Mouse (Mus musculus) fibroblast of lung, adult 2 months (primary cell): ENCODE results near the gene Chst12.
"Not testable (repeated sequence)": the region's sequence is repeated elsewhere in the genome, so short reads cannot be mapped to it uniquely, and the experiment has no call there.

Experiments used
- DNase-seq: peaks from one replicate; pipeline ENCODE4 v3.0.0-alpha.2; 2011; ENCODE audit warnings: low read depth

The Chst12 gene

DNA sequence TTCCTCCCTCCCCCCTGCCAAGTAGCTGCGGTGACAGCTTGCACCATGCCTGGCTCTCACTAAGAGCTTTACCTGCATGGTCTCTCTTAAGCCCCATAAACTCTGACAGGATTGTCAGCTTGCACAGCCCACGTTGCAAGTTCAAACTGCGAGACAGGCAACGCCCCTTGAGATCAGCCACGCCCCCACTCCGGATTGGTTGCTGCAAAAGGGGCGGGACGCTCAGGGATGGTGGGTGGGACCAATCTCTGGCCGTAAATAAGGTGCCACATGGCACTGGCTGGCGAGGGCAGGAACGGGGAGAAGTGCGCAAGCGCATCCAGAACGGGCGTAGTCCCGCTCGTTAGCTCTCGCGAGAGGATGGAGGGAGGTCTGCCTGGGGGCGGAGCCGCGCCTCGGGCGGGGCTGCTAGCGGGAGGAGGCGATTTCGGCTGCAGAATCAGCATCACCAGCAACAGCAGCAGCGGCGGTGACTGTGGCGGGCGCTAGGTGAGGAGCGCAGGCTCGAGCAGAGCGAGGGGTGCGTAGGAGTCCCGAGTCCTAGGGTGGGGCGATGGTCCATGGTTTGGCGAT lies at the start of gene Chst12:
TSS of gene Chst12 (plus strand) at position 343 of the 573 bp plus-strand sequence.
- peak; percentile 99 for DNase-seq

DNA sequence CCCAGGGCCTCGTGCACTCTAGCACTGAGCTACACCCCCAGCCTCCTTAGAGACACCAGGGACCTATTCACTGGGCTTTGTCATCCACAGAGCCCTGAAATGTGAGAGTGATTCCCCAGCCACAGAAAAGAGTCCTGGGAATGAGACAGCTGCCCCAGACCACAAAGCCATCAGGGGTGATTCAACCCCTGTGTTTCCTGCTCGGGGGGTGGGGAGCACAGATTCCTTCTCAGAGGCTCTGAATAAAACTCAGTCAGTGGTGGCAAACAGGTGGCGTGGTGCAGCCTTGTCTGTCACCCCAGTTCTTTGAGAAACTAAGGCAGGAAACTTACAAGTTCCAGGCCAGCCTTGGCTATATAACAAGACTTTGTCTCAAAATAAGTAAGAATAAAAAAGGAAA lies 43.9 kb upstream of the Chst12 start:
- DNase-seq, result no peak

DNA sequence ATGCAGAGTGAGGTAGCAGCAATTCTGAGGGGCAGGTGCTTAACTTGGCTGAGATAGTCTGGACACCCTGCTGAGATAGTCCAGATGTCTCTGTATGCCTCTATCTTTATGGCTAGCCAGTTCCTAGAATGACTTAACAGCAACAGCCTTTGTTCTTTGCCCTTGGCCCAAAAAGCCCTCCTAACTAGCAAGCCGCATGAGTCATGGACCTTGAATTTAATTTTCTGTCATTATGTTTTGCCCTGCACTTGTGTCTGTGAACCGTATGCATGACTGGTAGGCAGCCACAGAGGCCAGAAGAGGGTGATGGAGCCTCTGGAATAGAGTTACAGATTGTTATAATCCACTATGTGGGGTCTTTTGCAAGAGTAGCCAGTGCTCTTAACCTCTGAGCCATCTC lies 42.2 kb upstream of the Chst12 start:
- not testable (repeated sequence) for DNase-seq

DNA sequence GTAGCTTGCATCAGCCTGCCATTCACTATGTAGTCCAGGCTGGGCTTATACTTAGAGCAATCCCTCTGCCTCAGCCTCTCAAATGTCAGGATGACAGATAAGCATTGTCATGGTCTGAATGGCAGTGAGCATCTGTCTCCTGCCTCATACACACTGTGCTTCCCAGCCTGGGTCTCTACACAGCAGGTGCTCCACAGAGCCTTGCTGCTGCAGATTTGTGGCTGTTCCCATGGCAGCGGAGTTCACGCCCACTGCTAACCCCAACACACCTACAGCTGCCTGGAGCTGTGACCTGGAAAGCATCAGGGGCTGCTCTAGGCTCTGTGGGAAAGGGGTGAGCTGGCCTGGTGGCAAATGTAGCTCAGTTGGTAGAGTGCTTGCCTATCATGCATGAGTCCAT lies 40.4 kb upstream of the Chst12 start:
- DNase-seq, result no peak

DNA sequence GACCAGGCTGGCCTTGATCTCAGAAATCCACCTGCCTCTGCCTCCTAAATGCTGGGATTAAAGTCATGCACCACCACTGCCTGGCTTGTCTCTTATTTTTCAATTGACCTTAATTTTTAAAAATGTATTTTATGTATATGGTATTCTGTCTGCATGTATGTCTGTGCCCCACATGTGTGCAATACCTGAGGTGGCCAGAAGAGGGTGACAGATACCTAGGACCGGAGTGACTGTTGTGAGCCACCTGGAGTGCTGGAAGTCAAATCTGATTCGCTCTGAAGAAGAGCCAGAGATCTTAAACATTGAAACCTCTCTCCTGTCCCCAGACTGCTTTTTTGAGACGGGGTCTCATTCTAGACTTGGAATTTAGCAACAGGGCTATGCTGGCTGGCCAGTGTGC lies 33.0 kb upstream of the Chst12 start:
- no peak for DNase-seq

DNA sequence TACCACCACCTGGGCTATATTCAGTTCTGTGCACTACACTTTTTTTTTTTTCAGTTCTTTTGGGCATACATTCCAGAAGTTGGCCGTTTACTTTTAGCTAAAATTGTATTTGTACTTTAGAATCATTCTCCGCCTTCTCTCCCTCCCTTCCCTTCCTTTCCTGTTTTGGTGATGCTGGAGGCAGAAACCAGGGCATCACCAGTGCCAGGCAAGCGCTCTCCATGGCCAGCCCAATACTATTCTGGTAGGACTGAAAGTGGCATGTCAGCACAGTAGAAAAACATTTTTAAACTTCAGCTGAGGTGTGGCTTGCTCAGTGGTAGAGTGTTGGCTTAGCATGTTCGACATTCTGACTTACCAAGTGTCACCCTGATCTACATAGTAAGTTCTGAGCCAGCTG lies 23.9 kb upstream of the Chst12 start:
- no peak for DNase-seq

DNA sequence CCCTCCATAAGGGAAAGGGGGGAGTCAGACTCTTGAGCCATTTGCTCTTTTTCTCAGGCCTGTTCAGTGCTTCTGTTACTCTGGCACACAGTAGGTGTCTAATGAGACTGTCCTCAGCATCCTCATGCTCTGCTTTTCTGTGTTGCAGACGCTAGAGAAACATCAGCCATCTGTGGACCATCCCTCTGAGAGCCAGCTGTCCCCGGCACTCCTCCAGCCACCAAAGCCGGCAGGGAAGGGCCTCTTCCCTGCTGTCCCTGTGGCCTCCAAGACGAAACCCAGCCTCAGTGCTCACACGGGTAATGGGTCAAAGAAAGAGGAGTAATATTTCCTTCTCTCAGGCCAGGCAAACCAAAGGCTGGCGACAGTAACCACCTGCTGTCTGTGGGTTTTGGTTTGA lies 14.2 kb upstream of the Chst12 start:
- DNase-seq, result no peak

DNA sequence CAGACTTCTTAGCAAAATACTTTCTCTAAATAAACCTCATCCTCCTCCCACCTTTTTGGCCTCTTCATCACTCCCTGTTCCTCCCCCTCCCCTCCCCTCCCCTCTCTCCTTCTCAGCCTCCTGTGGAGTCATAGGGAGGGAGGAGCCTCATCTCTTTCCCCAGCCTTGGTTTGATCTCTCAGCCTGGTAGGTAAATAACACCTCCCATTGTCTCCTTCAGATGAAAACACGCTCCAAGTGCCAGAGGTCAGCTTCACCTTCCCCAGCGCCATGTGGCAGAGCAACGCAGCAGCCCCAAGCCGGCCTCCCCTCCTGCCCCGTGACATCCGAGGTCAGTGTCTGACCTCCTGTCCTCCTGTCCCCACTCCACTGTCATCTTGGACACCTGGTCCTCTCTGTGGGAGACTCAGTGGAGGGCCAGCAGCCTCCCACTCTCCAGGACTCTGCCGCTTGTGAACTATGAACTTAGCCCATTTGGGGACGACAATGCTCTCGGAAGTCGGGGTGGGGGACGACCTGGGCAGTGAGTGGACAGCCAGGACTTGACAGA lies 12.6 kb upstream of the Chst12 start:
- DNase-seq, result no peak

DNA sequence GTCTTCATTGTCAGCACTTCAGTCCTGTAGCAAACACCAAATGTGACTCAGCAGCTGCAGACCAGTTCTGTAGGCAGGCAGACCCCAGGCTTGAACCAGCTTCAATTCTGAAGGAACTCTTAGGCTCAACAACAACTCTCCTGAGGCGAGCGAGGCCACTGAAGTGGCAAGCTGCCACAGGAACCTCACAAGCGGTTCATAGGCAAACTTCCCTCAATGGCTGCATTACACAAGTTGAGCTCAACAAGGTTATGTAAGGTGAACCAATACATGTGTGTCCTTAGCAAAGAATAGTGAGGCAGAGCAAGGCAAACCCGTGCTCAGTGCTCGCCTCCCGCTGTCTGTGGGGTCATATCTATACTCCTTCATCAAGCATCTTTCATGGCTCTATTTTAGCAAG lies 7.2 kb upstream of the Chst12 start:
- DNase-seq, result no peak

DNA sequence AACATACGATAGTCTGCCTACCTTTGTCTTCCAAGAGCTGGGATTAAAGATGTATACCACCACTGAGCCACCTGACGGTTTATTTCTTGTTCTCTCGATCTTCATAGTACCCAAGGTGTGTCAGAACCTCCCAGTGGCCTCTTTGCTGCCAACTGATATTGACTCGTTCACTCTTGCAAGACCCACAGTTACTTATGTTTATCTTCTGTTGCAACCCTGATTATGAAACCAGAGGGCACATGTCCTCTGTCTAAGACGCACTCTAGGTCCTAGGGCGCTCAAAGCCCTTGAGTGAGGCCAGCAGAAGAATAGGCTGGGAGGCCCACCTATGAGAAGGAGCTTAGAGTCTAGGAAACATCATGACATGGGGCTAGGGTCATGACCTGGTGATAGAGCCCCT lies 4.6 kb upstream of the Chst12 start:
- no peak for DNase-seq

DNA sequence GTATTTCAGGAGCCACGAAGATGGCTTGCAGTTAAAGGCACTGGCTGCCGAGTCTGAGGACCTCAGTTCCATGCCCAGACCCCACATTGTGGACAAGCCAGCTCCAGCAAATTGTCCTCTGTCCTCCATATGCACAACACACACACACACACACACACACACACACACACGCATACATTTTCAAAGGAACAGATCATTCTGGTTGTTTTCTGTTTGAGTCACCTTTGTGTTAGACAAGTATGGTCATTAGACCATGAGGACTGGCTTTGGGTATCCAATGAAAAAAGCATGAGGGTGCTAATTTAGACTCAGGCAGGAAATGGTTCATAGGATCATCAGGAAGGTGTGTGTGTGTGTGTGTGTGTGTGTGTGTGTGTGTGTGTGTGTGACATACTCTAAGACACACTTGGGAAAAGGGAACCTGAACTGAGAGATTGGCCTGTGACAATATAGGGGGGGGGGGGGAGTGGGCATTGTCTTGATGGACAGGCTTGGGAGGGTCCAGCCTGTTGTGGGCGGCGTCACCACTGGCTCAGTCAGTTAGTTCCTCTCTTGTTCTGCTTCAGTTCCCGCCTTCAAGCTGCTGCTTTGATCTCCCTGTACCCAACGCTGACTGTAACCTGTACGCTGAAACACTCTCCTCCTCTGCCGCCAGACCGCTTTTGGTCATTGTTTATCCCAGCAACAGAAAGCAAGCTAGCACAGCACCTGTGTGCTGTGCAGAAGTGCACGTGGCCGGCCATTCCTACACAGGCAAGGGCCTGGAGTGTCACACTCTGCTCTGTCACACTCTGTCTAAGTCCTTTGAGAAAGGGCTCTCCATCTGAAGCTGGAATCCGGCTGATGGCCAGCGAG lies 3.1 kb upstream of the Chst12 start:
- DNase-seq, result no peak

DNA sequence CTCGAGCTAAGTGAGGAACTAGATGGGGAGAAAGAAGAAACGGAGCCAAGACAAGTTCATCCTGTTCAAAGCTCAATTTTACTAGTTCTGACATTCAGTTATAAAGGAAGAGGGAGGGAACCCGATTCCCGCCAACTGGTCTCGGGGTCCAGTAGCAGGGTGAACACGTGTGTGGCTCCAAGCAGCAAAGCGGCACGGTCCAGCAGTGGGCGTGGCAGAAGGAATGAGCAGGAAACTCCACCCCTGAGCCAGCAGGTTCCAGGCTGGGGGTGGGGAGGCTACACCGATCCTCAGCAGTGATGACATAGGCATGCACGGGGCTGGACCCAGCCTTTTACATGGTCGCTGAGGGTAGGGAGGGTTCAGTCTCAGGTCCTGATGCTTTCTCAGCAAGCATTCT lies 2.4 kb upstream of the Chst12 start:
- not testable (repeated sequence) for DNase-seq

DNA sequence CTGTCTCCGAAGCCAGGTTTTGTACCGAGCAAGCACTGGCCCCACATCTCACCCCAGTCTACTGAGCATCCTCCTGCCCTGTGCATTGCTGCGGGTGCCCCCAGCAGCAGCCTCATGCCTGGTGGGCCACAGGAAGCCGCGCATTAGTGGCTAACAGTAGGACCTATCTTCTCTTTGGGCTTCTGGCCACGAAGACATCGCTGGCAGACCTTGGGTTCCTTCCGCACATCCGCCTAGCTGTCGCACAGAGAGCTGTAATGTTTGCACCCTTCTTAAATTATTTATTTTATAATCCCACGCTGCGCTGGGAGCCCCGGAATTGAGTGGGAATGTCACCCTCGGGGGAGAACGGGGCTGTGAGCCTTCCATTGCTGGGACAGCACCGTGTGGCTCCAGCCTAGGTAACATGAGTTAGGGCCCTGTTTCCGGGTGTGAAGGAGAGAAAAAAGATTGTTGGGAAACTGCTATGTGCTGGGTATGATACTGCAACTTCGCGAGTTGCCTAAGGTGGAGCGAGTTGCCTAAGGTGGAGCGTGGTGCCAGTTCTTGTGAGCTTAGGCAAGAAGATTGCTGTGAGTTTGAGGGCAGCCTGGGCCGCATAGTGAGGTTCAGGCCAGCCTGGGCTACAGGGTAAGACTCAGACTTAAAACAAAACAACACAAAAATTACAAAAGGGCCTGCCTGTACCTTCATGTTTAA lies 895 bp downstream of the Chst12 start:
- no peak for DNase-seq

DNA sequence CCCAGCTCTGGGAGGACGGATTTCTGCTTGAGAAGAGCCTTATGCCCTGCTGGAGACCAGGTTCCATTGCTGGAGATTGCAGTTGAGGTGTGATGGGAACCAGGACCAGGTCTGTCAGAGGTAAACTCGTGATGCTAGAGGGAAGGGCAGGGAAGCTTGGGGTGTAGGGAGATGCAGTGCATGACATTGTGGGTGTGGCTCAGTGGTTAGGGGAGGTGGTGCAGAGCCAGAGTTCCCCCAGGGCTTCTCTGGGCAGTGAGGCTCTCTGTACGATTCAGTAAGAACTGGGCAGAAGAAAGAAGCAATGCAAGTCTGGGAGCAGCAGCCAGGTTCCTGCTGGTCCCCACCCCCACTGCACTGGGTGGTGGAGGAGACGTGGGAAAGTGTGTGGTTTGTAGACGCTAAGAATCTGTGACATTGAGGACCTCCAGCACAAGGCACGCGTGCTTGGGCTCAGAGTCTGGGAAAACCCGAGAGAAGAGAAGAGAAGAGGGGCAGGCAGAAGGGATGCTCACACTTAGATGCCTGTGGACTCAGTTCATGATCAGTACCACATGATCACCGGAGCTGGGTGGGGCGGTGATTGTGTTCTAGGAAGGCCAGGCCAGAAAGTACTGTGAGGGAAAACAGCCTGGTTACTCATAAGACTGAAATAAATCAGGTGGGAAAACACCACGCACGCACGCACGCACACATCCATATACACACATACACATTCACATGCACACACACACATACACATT lies 2.3 kb downstream of the Chst12 start:
- DNase-seq, result peak; percentile 65

DNA sequence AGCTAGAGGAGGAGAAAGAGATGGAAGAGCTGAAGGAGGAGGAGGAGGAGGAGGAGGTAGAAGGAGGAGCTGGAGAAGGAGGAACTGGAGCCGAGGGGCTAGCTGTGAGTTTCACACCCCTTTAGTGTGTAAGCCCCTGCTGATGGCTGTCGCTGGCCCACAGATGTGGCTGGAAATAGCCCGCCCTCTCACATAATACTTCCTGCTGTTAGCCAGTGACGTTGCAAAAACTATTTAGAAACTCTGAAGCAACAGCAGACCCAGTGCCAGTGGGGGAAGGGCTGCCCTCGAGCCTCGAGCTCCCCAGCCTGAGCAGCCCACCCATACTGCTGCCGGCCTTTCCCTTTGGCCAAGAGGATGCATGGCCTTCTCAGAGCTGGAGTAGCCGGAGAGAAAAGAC lies 3.3 kb downstream of the Chst12 start:
- DNase-seq, result no peak

DNA sequence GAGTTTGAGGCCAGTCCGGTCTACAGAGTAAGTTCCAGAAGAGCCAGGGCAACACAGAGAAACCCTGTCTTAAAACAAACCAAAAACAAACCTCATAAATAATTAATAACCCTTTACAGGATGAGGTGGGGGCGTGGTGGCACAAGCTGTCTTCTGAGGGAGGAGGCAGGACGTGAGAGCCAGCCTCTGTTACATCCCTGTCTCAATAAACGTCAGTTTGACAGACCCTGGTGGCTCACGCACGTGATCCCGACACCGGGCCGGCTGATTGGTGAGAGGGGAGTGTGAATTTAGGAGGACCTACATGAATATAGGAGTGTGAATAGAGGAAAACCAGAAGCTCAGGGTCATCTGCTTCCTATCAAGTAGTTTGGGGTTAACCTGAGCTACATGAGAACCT lies 3.9 kb downstream of the Chst12 start:
- DNase-seq, result no peak

DNA sequence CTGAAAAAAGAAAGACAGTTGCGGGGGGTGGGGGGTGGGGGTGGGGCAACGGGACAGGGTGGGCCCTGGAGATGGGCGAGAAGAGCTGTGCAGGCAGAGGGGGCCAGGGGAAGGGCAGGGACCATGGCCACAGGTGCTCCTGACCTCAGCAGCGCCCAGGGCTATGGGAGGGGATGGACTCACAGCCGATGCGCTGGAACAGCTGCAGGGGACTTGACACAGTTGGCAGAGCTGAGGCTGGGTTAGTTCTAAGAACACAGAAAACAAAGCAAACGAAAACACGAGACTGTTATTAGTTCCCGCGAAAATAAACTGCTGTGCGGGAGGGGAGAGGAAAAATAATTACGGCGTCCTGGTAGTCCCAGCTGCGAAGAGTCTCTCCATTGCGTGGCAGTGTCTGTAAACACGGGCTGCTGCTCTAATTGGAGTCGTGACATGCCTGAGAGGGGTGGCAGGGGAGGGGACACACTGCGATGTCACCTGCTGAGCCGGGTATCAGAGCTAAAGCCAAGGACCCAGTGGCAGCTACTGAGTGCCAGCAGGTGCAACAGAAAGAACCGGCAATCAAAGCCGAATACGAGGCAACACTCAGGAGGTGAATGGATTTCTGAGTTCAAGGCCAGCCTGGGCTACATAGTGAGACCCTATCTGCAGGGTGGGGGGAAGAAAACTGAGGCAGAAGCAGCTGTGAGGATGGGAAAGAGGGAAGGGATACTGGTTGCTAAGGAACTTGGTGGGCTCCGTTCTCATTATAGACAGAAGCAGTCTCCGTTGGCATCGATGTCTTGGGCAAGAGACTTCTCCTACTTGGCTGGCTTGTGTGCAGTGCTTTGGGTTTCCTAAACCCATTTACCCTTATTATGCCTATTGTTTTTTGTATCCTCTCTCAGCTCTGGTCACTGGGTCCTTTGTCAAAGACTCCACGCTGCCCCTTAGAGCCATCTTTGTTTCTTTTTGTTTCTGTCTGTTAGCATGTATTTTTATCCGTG lies 5.0 kb downstream of the Chst12 start:
- no peak for DNase-seq

DNA sequence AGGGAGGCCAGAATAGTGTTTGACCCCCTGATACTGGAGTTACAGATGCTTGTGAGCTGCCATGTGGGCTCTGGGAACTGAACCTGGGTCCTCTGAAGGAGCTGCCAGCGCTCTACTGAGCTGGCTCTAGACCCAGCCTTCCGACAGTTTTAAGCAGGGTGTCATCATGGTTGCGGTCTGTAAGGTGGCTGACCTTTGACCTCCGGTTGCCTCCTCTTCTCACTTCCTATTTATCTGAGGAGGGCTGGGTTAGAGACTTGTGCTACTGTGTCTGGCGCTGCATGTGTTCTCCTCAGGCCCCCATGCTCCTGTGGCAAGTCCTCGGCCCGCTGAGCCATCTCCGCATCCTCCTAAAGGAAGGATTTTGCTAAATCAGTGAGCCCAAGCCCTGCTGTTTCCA lies 8.6 kb downstream of the Chst12 start:
- DNase-seq, result no peak

DNA sequence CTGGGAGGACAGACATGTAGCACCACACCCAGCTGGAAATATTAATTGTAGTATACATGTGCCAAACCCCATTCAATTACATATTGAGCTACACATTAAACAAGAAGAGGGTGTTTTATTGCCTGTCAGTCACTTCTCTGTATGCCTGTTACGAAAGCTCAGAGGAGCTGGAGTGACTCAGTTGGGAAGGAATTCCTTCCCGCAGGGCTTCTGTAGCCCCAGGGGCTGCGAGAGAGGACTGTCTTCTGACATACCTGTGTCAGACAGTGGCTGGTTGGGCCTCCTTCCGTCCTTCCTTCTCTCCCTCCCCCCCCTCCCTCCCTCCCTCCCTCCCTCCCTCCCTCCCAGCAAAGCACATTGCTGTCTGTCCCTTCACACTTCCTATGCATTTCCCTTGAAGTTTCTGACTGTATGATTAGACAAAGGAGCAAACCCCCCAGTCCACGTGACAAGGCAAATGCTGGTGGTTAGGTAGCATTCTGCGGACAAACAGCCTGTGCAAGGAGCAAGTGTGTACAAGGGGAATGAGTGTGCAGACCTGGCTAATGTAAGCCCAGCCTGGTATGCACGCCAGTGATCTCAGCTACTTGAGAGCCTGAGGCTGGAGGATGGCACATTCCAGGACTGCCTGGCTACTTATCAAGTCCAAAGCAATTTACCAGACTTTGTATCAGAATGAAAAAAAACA lies 9.6 kb downstream of the Chst12 start:
- peak; percentile 38 for DNase-seq

DNA sequence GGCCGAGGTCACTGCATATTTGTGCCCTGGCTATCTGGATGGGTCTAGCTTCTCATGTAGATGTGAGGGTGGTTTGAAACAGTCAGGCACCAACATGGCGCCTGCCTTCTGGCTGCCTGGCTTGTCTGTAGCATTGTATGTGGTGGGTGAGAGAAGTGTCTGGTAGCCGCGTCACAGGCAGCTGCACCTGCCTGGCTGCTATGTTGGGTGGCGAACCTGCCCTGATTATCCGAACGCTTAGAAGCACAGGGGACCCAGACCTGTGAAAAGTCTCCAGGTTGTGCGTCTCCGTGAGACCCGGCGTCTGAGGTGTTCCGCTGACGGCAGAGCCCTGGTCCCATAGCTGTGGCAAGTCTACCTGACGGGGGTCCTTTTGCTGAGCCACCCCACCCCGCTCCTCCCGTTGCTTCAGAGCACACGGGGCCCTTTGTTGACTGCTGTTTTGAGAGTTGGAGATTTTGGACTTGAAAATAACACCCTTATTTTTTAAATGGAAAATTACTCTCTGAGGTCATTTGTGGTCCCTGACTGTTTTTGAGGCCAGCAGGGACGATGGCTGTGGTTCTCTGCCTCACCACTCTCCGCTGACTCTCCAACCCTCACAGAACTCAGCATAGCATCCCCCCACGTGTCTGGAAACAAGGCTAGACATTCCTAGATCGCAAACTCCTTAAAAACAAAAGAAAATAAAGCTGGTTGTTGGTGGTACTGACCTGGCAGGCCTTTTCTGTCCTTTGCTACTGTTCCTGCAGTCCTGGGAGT lies 12.0 kb downstream of the Chst12 start:
- peak; percentile 49 for DNase-seq
